ENCODE assay signal across 23 mouse cellular contexts in the genomic region with DNA sequence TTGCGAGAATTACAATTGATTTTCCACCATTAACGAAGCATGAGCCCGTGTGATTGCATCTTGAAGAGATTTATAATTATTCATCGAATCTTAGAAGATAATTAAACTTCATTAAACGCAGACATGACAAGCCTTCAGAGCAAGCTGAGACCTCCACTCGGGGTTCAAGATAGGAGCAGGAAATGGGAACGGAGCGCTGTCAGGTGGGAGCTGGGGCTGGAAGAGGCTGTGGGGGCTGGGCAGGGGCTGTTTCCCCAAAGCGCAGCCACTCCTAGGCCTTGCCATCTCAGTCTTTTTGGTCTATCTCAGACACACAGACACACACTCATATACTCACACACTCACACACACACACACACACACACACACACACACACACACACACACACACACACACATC. TPM values are rescaled to one million over a fixed set of nuclear protein-coding genes. Genes with fewer than 3 reads are reported as not detected.
"Had no signal": no experiment of that assay in that cellular context is flagged by ENCODE, and none has a peak within 500 bp of the region (broad histone marks: within the 10 kb centered on the region; RNA-seq: fewer than 3 reads in every experiment).

No protein-coding gene starts in this region.

- H3K36me3 ChIP-seq: limb, embryonic 12.5 days; limb, embryonic 15.5 days; neural tube, embryonic 13.5 days; stomach, embryonic 15.5 days had no signal

- H3K9ac ChIP-seq: limb, embryonic 12.5 days; limb, embryonic 15.5 days; liver, embryonic 14.5 days; liver, postnatal 0 days; lung, embryonic 14.5 days; neural tube, embryonic 13.5 days; stomach, embryonic 15.5 days had no signal

- H3K27ac ChIP-seq: limb, embryonic 12.5 days; limb, embryonic 15.5 days; liver, embryonic 14.5 days; macrophage; neural tube, embryonic 13.5 days; stomach, embryonic 15.5 days had no signal

- DNase-seq: kidney, adult 9 months; kidney, postnatal 14 days; kidney, postnatal 4 days; left cerebral cortex, postnatal 4 days; liver, postnatal 0 days; lung, embryonic 14.5 days; retina, postnatal 1 day; right cerebral cortex, postnatal 25 days; spleen, adult 18-20 months; thymus, postnatal 25 days had no signal

- H3K9me3 ChIP-seq: limb, embryonic 12.5 days; limb, embryonic 15.5 days; neural tube, embryonic 13.5 days; stomach, embryonic 15.5 days had no signal

- H3K4me2 ChIP-seq: limb, embryonic 12.5 days; limb, embryonic 15.5 days; liver, embryonic 11.5 days; lung, embryonic 14.5 days; neural tube, embryonic 13.5 days; stomach, embryonic 15.5 days had no signal

- H3K4me1 ChIP-seq: limb, embryonic 12.5 days; limb, embryonic 15.5 days; stomach, embryonic 15.5 days had no signal

- H3K27me3 ChIP-seq: limb, embryonic 12.5 days; limb, embryonic 15.5 days; neural tube, embryonic 13.5 days; stomach, embryonic 15.5 days had no signal

- ATAC-seq: liver, postnatal 0 days; lung, postnatal 0 days had no signal

- H3K4me3 ChIP-seq: limb, embryonic 12.5 days; limb, embryonic 15.5 days; myocyte; neural tube, embryonic 13.5 days; stomach, embryonic 15.5 days had no signal

RNA-seq across cellular contexts. Expression of gene Disp3, which starts 52.6 kb away (rescaled TPM):
- total RNA-seq: megakaryocyte, adult 5-6 weeks; monocyte, adult 5-6 weeks; neutrophil, adult 5-6 weeks had no signal
- polyA plus RNA-seq: liver, embryonic 11.5 days; liver, embryonic 14.5 days; liver, postnatal 0 days; macrophage; thymus, postnatal 0 days had no signal
